Mouse (Mus musculus) kidney, postnatal 0 days (tissue): ENCODE results near the gene Pde6h. TPM values are rescaled to one million over a fixed set of nuclear protein-coding genes. Genes with fewer than 3 reads are reported as not detected.

Experiments used
- ATAC-seq: fragments of 200-750 bp; cut with Nextera tagmentation; replicated peaks from 2 replicates; pipeline ENCODE4 v1.8.0; 2017; ENCODE audit warnings: low read depth, moderate number of reproducible peaks, moderate TSS enrichment, moderate library complexity; ENCODE audit not compliant: low FRiP score
- DNase-seq: peaks from one replicate; pipeline ENCODE4 v3.0.0-alpha.2; 2016; ENCODE audit warnings: low spot score
- H3K27ac ChIP-seq: fragments of 300-500 bp; sonication (generic); 2 replicates; pipeline ENCODE4 v1.5.1; 2014; ENCODE audit warnings: mild to moderate bottlenecking
- H3K27me3 ChIP-seq: fragments of 300-500 bp; sonication (generic); 2 replicates; pipeline ENCODE4 v1.6.1; 2014; ENCODE audit warnings: low read length, mixed read lengths; ENCODE audit not compliant: insufficient read depth
- H3K36me3 ChIP-seq: fragments of 300-500 bp; sonication (generic); 2 replicates; pipeline ENCODE4 v1.6.1; 2014; ENCODE audit warnings: low read length, mixed read lengths; ENCODE audit not compliant: insufficient read depth
- H3K4me1 ChIP-seq: fragments of 300-500 bp; sonication (generic); replicated peaks from 2 replicates; pipeline ENCODE4 v1.6.1; 2014; ENCODE audit warnings: antibody characterized with exemption, low read length, mixed read lengths; ENCODE audit not compliant: insufficient read depth
- H3K4me2 ChIP-seq: fragments of 300-500 bp; sonication (generic); 2 replicates; pipeline ENCODE4 v1.6.1; 2014; ENCODE audit warnings: mild to moderate bottlenecking, low read length, moderate library complexity, mixed read lengths
- H3K4me3 ChIP-seq: fragments of 300-500 bp; sonication (generic); replicated peaks from 2 replicates; pipeline ENCODE4 v1.5.1; 2014; ENCODE audit warnings: low read depth, low read length
- H3K9ac ChIP-seq: fragments of 300-500 bp; sonication (generic); 2 replicates; pipeline ENCODE4 v1.6.1; 2014; ENCODE audit warnings: low read depth, low read length
- H3K9me3 ChIP-seq: fragments of 300-500 bp; sonication (generic); replicated peaks from 2 replicates; pipeline ENCODE4 v1.6.1; 2016; ENCODE audit warnings: low read length, inconsistent platforms, mixed read lengths
- CTCF ChIP-seq: IDR thresholded peaks from 2 replicates; pipeline ENCODE4 v1.5.1; 2016; ENCODE audit warnings: antibody characterized with exemption, low read depth, mild to moderate bottlenecking, moderate library complexity
- WGBS: fragments of 180-500 bp; shearing (Covaris S2); extraction: QIAGEN DNeasy Blood & Tissue Kit; methylation state at CpG from one replicate; pipeline ENCODE4 v1.1.7; 2014; 5-methylcytosine and 5-hydroxymethylcytosine counted together
- polyA plus RNA-seq: library from polyadenylated mRNA; unstranded; fragments of >200 nt; fragmentation: Nextera tagmentation; extraction: Ambion mirVana; gene quantifications from 2 replicates; pipeline ENCODE4 v1.2.1, GENCODE M21; 2015

Pde6h gene
- polyA plus RNA-seq, 1 experiment from 2014 or later: 0.67 TPM

DNA sequence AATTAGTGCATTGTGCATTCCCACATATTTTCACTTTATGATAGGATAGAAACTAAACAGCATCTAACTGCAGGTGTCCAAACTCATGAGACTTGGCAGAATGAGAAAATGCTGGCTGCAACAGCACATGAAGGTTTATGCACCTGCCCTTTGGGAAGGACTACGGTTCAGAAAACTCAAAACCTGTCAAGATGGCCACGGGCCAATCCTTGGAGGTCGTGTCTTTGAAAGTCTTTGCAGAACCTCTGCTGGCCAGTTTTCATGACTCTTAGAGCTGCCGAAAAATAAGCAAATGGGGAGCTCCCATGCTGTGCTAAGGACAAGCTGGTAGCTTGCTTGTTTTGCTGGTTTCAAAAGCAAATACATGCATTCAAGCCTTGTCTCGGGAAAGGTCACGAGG lies 90.7 kb downstream of the Pde6h start:
- Histone ChIP-seq H3K9me3 (no peaks in the 10 kb centered on the region), H3K4me2 (no peak overlapping the region), H3K4me3 (no peak overlapping the region), H3K36me3 (no peaks in the 10 kb centered on the region), H3K27me3 (no peaks in the 10 kb centered on the region), H3K4me1 (no peaks in the 10 kb centered on the region), H3K27ac (no peak overlapping the region), H3K9ac (no peak overlapping the region)
- ATAC-seq: no peak
- no peak for TF ChIP-seq CTCF
- WGBS: 63% methylated on average over 6 of the region's 6 CpGs
- DNase-seq: no peak

GRCm38 (mm10) chr6:137017216-137017973 lies 93.8 kb downstream of the Pde6h start:
- no peak for TF ChIP-seq CTCF
- H3K4me2 ChIP-seq: no peak overlapping the region
- no peak overlapping the region for H3K9ac ChIP-seq
- H3K27me3 ChIP-seq: no peaks in the 10 kb centered on the region
- no peaks in the 10 kb centered on the region for H3K36me3 ChIP-seq
- DNase-seq: no peak
- 86% methylated on average over 7 of the region's 7 CpGs for WGBS
- no peak overlapping the region for H3K27ac ChIP-seq
- H3K4me1 ChIP-seq: no peaks in the 10 kb centered on the region
- no peaks in the 10 kb centered on the region for H3K9me3 ChIP-seq
- no peak for ATAC-seq
- H3K4me3 ChIP-seq: no peak overlapping the region

Other genes starting within 250 kb of the Pde6h start
- gene Gucy2c, start 142.1 kb upstream of the Pde6h start, polyA plus RNA-seq: 0.04 and 0.11 TPM in 2 replicates
- 0.64 and 0.88 TPM in 2 replicates for gene Hist4h4, start 119.4 kb upstream of the Pde6h start, polyA plus RNA-seq
- 168 and 180 TPM in 2 replicates for gene H2afj, start 115.6 kb upstream of the Pde6h start, polyA plus RNA-seq
- gene BC049715, start 96.2 kb upstream of the Pde6h start, polyA plus RNA-seq: 1.6 and 2.1 TPM in 2 replicates
- gene Wbp11, start 95.6 kb upstream of the Pde6h start, polyA plus RNA-seq: 76.4 and 82.9 TPM in 2 replicates
- 2.1 TPM in 2 replicates for gene Smco3, start 88.4 kb upstream of the Pde6h start, polyA plus RNA-seq
- gene Art4, start 66.1 kb upstream of the Pde6h start, polyA plus RNA-seq: 7.4 and 9.3 TPM in 2 replicates
- gene Mgp, start 48.0 kb upstream of the Pde6h start, polyA plus RNA-seq: 605 and 626 TPM in 2 replicates
- 0.23 and 0.34 TPM in 2 replicates for gene Erp27, start 1.7 kb upstream of the Pde6h start, polyA plus RNA-seq
- gene Arhgdib, start 18.1 kb downstream of the Pde6h start, polyA plus RNA-seq: 105 and 106 TPM in 2 replicates
- 23.9 and 24.5 TPM in 2 replicates for gene Rerg, start 246.7 kb downstream of the Pde6h start, polyA plus RNA-seq